Mouse (Mus musculus) A20 (cell line): Measurements from ENCODE around the gene Ttyh2.

ENCODE experiments used
- DNase-seq: peaks from one replicate; pipeline ENCODE4 v3.0.0-alpha.2; 2011; ENCODE audit warnings: low read depth, low spot score

Gene Ttyh2

DNA sequence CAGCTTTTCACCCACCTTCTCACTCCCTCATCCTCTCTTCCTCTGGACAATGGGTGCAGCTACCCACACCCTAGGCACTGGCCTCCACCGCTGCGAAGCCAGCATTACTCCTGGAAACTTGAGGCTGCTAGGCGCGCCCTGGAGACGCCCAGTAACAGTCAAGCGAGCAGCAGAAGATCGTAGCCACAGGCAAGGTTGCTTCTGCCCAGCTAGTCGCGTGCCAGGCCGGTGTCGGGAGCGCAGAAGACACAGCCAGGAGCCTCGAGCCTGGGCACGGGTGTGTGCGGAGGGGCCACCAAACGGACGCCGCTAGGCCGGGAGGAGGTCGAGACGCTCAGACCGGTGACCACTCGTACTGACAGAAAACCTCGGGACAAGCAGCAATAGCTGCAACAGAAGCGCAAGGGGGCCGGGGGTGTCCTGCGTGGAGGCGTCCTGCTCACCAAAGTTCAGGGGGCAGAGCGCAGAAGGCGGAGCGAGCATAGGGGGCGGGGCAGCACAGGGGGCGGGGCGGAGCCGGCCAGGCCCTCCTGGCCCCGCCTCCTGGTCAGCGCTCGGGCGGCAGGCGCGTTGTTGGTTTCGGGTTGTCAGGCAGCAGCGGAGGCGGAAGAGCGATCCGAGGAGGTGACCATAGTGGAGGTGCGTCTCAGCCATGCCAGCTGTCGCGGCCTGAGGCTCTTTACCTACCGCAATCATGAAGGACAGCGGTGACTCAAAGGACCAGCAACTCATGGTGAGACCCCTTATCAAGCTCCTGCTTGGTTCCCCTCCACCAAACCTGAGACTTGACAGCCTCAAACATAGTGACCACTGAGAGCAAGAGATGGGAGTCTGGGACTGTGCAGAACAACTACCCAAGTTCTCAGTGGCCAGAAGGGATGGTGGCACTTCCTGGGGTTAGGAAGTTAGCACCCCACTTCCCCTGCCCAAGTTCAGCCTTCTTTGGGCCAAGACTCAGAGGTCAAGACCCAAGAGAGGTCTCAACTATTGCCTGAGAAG is 89.9 kb downstream of the Ttyh2 start, which contains the start of gene Kif19a:
TSS of gene Kif19a (plus strand) at position 569 of the 999 bp plus-strand sequence.
- DNase-seq: peak; percentile 89

DNA sequence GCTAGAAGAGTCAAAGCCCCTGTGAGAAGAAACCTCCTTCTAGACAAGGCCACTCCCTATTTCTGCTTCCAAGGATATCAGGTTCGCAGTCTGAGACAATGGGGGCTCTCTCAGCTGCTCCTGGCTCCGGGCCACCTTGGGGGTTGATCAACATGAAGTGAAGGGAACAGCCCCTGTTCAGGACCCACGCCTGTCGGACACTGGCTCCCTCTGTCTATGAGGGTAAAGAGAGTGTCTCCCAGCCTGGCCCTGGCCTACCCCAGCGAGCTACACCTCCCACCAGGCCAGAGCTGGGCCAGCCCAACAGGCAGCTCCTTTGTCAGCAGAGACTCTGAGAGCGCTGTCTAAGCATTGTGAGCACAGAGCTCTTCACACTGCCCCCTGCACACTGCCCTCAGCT is 94.7 kb downstream of the Ttyh2 start:
- DNase-seq: no peak
